Mouse (Mus musculus) layer of hippocampus, adult 18-20 months (tissue): ENCODE results near the gene Sinhcaf. TPM values are rescaled to one million over a fixed set of nuclear protein-coding genes. Genes with fewer than 3 reads are reported as not detected.
A peak's percentile ranks its signal among the peaks of the same experiment; 100 is the strongest.
"Not testable (repeated sequence)": the region's sequence is repeated elsewhere in the genome, so short reads cannot be mapped to it uniquely, and the experiment has no call there.

ENCODE experiments used
- DNase-seq, 2 experiments: peaks; one replicate each; pipeline ENCODE4 v3.0.0; 2022; ENCODE audit warnings: low spot score in 2 of 2
- total RNA-seq, 2 experiments: library from RNA; stranded (reverse); gene quantifications; 2 replicates each; pipeline ENCODE4 v1.2.3; 2021

Gene Sinhcaf
- total RNA-seq, 2 experiments from 2014 or later = 1.8 to 3.2 TPM

- no peak for DNase-seq
Observed at GRCm38 (mm10) chr6:148946881-148947405, 676 bp upstream of the Sinhcaf start.

DNA sequence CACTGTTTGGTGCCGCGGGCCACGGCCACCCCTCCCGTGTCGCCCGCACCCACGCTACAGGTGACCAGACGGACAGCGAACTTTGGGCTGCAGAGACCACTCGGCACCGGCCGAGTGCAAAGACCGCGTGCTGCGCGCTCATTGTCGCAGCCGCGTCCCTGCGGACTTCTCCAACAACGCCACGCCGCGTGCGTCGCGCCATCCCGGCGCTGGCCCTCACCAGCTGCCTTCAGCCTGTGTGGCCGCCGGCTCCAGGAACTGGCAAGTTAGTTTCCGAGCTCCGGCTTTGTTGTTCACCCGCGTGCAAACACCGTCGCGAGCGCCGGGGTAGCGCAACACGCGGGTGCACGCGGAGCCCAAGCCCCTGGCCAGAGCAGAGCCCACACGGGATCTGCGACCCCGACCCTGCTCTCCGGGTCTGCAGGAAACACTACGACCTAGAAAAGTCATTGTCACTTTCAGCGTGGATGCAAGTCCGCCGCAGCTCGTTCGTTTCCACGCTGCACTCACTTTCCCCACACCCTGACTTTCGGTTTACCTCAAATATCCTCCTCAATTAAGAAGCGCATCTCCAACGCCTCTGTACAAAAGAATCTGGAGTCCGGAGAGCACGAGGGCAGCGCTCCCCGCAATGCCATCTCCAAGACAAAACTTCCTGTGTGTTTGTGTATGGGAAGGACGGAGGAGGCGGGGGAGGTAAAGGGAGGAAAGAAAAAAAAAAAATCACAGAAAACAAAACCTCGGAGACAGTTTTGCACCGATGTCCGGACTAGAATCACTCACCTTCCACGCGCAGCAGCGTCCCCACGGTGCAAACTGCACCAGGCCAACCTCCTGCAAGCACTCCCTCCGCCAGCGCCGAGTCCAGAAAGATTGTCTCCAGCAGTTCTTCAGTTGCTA is 508 bp downstream of the Sinhcaf start:
- peak in 1 of 2 experiments; percentile 6 for DNase-seq

- peak in 1 of 2 experiments; percentile 8 for DNase-seq
Observed at GRCm38 (mm10) chr6:148944767-148945508, 1.3 kb downstream of the Sinhcaf start.

- DNase-seq = no peak
Observed at GRCm38 (mm10) chr6:148944344-148944766, 1.9 kb downstream of the Sinhcaf start.

DNA sequence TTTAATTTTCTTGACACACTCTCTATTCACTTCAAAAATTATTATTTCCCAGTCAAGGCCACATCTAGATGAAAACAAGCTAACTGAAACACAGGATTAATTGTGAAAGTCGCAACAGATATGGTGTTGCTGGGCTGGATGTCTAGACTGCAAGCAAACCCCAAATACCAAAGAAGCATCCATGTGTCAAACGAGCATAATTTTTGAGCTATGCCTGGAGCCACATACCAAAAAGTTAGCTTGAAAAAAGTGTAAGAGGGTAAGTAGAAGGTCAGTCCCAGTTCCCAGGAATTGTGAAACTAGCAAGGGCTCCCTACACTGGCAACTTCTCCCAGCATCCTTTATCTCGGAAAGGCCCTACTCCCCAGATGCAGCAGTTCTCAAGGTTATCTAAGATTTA is 2.6 kb downstream of the Sinhcaf start:
- DNase-seq = no peak

GRCm38 (mm10) chr6:148942406-148942805 is 3.9 kb downstream of the Sinhcaf start:
- no peak for DNase-seq

DNA sequence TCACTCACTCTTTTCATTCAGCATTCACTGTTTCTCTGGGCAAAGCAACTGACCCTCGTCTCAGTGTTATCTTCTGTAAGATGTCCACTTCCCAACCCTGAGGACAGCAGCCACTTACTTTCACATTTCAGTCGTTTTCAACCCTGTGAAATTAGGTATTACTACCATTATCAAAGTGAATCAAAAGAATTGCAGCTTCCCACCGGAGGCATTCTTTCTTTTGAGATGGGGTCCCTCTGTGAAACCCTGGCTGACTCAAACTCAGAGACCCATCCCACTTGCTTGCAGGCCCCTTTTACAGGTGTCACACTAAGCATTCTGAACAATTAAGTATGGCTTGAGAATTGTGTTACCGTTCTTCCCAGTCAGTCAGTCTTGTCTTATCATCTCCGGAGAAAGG is 4.4 kb downstream of the Sinhcaf start:
- no peak for DNase-seq

GRCm38 (mm10) chr6:148940383-148940782 is 5.9 kb downstream of the Sinhcaf start:
- DNase-seq = not testable (repeated sequence)

DNA sequence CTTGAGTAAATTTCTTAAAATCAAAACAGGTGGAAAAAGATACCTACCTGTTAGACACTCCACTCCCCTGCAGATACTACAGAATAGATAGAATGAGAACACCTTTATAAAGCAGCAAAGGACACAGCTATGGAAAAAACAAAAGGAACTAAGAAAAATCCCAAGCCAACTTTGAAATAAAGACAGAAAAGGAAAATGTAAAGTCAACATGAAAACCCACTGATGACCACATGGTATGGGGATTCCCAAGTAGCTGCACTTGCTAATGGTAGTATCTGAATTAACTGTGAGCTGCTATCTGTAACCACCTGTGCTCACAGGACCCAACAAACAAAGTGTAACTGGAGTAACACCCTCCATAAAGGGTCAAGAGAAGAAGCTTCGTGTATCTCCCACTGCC is 8.6 kb downstream of the Sinhcaf start:
- no peak for DNase-seq

GRCm38 (mm10) chr6:148934961-148935590 is 11.2 kb downstream of the Sinhcaf start:
- no peak for DNase-seq

GRCm38 (mm10) chr6:148931281-148931680 is 15.0 kb downstream of the Sinhcaf start:
- no peak for DNase-seq

DNA sequence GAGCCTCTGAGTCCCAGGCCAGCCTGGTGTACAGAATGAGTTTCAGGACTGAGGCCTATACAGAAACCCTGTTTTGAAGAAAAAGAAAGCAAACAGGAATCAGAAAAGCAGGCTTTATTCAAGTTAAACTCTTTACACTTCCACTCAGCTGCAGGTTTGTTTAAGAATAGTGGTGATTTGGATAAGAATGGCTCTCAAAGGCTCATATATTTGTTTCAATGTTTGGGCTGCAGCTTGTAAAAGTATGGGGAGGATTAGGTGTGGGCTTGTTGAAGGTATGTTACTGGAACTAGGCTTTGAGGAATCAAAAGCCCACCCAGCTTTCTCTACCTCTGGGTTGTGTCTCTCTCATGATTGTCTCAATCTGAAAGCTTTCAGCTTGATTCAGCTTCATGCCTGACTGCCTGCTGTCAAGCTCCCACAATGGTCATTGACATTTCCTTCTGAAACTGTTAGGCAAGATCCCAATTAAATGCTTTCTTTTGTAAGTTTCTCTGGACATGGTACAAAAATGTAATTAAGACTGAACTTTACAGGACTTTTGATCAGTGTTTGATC is 27.3 kb downstream of the Sinhcaf start:
- no peak for DNase-seq

DNA sequence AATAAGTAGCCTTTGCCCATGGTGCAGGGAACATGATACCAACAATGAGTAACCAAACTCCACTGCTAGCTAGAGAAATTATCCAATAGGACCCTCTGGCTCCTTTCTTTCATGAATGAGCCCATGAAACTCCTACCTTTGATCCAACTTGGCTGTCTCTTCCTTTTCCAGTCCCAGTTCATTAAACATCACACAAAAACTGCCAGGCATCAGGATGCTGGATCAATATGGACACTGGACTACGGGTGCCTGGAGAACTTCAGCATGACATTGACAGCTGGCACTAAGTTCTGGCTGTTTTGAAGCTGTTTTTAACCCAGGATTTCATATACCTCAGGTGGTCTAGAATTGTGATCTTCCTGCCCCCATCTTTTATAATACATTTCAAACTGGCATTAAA is 28.6 kb downstream of the Sinhcaf start:
- no peak for DNase-seq

DNA sequence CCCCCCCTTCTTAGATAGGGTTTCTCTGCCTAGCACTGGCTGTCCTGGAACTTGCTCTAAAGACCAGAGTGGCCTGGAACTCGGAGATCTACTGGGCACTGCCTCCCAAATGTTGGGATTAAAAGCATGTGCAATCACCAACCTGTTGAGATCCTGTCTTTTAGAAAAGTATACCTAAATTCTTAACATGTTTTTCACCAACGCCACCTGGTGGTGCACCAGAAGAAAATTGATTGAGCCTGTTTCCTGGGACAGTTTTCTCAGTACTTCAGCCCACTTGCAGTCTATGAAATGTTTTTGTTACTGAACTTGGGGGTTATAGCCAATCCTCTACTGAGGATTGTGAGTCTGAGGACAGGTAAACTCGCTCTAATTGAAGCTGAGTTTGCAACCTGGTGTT is 29.4 kb downstream of the Sinhcaf start:
- no peak for DNase-seq

- DNase-seq = peak in 1 of 2 experiments; percentile 68
Observed at GRCm38 (mm10) chr6:148913938-148914337, 32.3 kb downstream of the Sinhcaf start.

DNA sequence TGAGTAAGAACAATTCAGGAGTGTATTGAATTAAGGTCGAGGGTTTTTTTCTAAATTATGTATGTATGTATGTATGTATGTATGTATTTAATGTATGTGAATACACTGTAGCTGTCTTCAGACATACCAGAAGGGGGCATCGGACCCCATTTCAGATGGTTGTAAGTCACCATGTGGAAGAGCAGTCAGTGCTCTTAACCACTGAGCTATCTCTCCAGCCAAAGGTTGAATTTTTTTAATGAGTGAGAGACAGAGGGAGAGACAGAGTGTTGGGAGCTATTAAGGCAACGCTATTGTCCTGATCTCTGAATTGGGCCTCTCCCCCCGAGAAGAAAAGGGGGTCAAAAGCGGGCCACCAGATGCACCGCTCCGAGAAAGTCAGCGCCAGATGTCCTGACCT is 34.4 kb downstream of the Sinhcaf start:
- not testable (repeated sequence) for DNase-seq

DNA sequence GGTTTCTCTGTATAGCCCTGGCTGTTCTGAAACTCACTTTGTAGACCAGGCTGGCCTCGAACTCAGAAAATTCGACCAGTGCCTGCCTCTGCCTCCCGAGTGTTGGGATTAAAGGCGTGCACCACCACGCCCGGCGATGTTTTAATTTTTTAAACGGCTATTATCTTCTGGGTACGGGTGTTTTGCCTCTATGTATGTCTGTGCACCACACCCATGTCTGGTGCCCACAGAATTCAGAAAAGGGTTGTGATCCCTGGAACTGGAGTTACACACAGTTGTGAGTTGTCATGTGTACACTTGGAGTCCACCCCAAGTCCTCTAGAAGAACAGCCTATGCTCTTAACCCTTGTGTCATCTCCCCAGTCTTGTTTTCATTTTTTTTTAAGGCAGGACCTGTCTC is 39.3 kb downstream of the Sinhcaf start:
- DNase-seq = no peak

- no peak for DNase-seq
Observed at GRCm38 (mm10) chr6:148902728-148903127, 43.5 kb downstream of the Sinhcaf start.

GRCm38 (mm10) chr6:148896507-148896851 is 49.8 kb downstream of the Sinhcaf start:
- DNase-seq = no peak

DNA sequence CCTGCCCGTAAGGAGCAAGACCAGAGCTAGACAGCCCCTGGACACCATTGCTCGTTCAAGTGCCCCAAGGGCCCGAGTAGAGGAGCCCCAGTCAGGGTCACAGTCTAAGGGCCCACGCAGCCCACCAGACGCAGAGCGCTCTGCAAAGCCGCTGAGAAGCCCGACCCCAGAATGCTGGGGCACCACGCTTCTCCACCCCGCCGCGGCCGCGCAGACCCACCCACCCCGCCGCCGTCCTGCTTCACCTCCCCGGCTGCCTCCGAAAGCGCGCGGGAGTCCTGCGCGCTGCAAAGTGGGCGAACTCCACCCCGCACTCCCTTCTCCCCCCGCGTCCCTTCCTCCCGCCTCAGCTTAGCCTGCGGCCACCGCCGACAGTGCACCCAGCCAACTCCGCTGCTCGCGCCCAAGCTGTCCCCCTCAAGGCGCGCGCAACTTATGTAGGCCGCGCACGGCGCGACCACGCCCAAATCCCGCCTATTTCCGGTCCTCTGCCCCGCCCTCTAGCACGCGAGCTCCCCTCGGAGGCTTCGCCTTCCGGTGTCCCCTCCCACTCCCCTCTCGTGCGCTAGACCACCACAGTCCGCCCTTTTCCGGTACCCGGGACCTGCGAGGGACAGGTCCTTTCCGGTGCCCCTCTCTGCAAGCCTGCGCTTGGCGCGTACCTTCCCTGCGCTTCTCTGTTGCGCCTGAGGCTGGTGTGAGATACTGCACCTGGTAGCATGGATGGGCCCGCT is 50.3 kb downstream of the Sinhcaf start, which contains the start of gene Caprin2:
TSS of gene Caprin2 (minus strand) at position 465 of the 734 bp plus-strand sequence.
- peak; percentile 86 to 92 for DNase-seq
